Mouse (Mus musculus) granulocyte monocyte progenitor cell, adult 5-6 weeks (primary cell): ENCODE results near the gene Cyth1. TPM values are rescaled to one million over a fixed set of nuclear protein-coding genes. Genes with fewer than 3 reads are reported as not detected.
A peak's percentile ranks its signal among the peaks of the same experiment; 100 is the strongest.

Experiments used
- ATAC-seq: replicated peaks from 2 replicates; pipeline ENCODE4 v1.8.0; 2016; ENCODE audit warnings: mild to moderate bottlenecking, moderate TSS enrichment, inconsistent platforms; ENCODE audit not compliant: poor library complexity, severe bottlenecking
- total RNA-seq, 2 experiments: library from RNA; stranded (forward) in 1 of 2; stranded (reverse) in 1 of 2; fragments of 200-712, 200-1000 nt in 1 of 2; fragments of >200 nt in 1 of 2; fragmentation: Nextera tagmentation in 1 of 2; gene quantifications; 2 replicates each; pipeline ENCODE4 v1.2.3; 2014 to 2017

Gene Cyth1
- total RNA-seq, 2 experiments from 2014 or later, result 24.9 to 38.6 TPM

DNA sequence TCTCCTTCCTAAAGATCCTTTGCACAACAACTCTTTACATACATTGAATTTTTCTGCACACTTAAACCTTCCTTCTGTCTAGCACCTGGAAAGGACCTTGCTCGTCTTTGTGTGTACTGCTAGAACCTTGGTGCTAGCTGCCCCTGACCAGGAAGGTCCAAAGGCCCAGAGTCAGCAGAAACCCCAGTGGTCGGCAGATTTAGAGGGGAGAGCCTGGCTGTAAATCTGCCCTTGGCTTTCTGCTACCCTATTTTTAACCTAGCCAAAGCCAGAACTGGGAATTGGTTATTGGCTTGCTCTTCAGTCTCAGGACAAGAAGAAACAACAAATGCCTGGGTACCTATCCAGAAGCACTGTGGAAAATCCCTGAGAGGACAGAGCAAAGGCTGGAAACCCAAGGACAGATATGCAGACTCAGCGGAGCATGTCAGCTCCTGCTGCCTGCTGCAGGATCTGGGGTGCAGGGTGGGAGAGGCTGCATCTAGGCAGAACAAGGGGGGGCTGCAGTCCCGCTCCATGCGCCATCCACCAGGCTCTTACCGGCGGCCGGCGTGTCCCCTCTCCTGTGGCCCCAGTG is 46.5 kb downstream of the Cyth1 start:
- ATAC-seq, result no peak

DNA sequence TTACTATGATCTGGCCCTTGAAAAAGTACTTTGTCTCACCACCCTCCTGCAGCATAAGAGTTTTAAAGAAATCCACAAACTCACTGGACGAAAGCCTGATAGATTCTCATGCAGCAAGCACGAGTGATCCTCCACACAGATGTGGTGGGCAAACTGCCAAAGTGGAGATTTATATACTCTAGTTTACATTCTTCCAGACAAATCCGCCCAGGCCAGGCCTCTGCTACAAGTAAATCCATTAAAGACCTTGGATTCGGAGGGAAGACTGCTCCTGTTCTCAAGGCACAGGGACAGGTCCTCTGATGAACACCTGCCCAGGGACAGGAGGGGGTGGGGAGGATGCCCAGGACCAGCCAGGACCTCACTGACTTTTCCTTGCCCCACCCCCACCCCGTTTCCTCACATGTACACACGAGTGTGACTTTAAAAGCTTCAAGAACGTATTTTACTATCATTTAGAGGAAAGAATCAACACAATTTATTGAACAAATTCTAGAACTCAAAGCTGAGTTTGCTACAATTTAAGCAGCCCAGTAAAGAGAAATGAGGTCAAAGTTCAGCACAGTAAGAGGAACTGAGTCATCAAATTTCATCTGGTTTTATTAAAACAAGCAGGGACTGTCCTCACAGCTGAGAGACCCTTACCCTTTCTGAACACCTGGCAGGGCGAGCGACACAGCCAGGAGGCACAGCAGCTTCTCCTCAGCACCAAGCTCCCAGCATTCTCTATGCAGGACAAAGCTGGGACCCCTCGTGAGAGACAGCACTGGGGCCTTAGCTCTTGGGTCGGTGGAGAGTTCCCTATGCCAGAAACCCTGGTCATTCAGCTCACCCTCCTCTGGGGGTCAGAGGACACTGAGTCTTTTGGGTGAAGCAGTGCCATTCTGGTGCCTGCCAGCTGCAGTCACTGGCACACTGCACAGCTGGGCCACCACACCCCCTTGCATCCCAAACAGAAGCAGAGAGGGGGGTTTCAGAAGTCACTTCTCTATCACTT is 47.3 kb downstream of the Cyth1 start:
- ATAC-seq, result 0 out of 2 replicates have a peak, but pooled peaks have one; percentile 15

DNA sequence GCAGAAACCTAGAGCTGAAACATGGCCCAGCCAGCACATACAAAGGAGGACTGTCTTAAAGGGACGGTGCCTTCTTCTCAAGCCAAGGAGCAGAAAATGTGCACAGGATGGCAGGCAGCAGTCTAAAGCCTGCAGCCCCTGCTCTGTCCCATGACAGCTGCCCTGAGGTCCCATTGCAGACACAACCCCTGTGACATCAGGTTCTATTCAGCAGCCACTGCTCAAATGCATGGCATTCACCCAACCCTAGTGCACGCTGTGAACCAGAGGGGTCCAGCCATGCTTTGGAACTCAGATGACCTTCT is 50.1 kb downstream of the Cyth1 start:
- ATAC-seq, result no peak

DNA sequence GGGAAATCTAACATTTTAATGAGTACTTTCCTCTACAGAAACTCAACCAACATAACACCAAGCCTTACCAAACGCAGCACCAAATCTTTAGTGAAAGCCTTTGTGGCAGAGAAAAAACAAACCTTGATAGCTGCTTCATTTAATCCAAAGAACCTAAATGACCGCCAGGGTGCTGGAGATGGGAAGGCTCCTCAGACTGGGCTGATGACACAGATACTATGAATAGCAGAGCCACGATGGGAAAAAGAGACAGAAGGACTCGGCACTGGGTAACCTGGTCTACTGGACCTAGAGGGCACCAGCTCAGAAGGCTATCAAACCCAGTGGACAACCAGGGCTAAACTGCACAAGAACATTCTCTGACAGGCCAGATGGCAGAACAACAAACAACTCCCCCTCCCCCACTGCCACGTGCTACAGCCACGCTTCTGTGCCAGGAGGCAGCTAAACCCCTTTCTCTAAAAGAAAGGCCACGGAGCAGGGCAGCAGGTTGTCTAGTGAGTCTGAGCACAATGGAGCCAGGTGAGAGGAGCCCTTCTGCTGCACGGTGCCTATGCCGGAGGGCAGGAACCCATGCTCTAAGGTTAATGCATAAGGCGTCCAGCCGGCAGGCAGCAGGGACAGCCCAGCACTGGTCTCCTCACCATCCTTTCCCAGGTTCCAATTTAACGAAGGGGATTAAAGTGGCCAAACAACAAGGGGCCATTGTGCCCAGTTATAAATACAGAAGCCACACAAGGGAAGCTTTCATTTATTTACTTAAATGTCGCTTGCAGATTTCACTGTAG is 50.7 kb downstream of the Cyth1 start:
- no peak for ATAC-seq

DNA sequence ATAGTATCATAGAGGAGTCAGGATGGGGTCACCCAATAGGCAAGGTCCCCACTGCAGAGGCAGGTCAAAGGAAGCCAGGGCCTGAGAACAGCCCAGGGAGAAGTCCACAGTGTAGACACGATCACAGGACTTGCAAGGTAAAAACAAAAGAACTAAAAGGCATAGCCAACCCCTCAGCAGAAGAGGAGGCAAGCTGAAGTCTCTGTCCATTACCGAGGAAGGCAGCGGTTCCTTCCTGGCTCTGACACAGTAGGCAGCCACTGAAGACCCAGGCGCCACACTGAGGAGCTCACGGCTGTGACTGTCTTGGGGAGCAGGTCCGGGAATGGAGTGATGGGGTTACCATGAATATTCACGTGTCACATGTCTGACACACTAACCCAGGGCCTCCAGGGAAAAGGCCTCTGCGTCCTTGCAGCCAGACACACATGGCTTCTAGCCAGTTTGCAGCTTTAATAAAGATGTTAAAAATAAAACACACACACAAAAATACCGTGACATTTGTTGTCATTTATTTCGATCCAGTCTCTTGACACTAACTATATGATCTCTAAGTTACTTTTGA is 51.5 kb downstream of the Cyth1 start:
- no peak for ATAC-seq

DNA sequence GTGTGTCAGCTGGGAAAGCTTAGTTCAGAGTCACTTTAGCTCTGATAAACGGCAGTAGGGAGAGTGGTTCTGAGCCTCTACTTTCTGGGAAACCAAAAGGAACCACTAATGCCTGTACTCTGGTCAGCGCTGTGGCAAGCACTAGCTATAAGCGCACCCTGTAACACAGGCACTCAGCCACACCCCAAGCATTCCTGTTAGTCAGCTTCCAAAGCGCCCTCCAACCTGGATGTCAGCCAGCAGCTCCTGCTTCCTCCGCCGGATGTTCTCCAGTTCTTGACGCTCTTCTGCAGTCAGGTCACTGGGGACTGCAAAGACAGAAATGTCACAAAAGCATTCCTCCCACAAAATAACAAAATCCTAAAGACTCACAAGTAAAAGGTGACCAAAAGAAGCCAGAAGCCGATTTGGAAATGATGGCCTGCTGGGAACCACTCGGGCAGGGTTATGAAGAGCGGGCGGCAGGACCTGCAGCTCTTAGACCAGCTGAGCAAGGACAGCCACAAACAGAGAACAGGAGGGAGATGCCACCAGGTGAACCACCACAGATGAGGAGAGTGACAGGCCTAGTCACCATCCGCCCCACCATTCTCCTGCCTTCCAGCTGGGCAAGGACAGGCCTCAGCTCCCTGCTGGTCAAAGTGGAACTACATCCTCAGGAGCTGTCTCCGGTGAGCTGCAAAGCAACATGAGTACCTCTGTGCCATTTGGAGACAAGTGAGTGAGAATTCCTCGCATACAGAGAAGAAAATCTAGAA is 54.8 kb downstream of the Cyth1 start:
- no peak for ATAC-seq

DNA sequence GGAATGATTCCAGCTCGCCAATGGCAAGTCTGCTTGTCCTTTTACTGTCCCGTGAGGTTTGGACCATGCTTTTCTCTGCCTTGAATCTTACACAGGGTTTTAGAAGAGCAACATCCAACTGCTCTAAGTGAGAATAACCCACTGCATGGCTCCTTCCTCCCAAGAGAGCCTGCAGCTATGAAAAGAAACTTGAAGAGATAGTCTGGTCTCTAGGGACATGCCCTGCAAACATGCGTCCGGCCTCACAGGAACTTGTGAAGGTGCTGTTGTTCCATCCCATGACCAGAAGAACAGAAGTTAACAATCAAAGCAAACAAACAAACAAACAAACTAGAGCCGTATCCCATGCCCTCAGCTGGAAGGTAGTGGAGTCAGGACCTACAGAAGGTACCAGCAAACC is 55.4 kb downstream of the Cyth1 start:
- no peak for ATAC-seq

DNA sequence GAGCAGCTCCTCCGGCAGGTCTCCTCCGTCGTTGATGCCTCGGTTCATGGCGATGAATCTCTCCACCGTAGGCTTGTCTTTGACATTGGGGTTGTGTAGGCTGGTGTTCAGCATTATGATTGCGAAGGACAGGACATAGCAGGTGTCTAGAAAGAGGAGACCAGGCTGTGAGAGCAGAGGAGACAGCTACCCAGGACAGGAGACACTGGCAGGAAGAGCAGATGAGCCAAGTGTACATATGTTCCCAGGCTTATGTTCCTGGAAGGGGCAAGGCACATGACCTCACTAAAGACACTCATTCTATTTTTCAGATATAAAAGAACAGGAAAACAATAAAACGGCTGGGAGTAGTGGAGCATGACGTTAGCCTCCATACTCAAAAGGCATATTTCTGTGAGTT is 65.6 kb downstream of the Cyth1 start:
- ATAC-seq, result no peak

DNA sequence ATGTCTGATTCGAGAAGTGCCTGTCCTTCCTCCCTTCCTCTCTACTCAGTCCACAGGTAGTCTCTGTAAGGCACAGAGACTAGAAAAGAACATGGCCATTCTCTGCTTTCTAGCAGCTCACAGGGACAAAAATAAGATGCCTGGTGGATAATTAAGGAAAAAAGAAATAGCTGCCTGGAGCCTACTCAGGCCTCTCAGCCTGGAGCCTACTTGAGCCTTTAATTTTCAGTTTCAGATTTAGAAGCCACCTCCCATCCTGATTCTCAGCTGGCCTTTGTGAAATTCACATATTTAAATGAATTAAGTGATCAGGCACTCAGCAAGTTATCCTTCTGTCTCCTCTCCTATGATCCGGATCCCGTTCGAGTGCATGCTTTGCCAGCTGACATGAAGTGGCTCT is 66.0 kb downstream of the Cyth1 start:
- ATAC-seq, result no peak

DNA sequence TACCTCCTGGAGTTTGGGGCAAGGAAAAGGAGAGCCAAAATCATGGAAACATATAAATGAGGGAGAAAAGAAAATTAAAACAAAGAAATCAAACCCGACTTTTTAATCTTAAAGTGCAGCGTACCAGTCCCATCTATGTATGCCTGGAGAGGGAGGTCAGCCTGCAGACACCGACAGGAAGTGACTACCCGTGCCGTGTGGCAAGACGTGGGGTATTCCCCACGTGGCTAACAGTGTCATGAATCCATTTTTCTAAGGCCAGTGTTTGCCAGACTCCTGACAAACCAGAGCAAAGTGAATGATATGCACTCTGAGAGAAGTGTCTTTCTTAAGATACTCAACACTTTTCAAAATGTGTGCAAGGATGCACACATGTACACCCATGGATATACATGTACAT is 68.2 kb downstream of the Cyth1 start:
- peak; percentile 63 for ATAC-seq

DNA sequence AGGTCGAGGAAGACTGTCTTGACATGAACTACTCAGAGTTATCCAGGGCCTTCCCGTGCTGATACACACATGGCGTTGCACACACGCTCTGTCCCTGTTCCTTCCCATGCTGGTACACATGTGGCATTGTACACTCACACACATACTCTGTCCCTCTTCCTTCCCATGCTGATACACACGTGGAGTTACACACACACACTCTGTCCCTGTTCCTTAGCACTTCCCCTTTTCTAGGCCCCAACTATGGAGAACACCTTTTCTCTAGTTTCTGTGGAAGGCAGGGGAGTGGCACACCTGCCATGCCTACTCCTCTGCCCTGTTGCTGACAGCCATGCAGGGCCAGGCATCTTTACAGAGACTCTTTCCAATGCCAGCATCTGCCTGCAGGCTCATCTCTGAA is 70.2 kb downstream of the Cyth1 start:
- ATAC-seq, result peak; percentile 43

DNA sequence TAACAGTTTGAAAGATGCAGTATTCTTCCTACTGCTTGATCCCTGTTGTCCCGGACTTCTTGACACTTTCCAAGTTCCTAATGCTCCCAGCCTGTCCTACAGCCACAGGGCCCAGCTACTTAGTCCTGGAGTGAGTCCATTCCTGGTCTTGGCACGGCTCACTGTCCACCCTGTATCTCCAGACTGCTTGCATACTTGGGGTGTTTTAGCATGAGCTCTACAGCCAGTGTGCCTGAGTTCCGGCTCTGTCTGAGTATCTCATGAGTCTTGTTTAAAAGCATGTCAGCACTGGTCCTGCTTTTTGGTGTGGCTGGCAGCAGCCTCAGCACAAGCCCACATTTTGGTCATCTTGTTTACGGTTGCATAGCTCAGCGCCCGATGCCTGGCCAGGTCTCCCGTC is 73.6 kb downstream of the Cyth1 start:
- no peak for ATAC-seq

DNA sequence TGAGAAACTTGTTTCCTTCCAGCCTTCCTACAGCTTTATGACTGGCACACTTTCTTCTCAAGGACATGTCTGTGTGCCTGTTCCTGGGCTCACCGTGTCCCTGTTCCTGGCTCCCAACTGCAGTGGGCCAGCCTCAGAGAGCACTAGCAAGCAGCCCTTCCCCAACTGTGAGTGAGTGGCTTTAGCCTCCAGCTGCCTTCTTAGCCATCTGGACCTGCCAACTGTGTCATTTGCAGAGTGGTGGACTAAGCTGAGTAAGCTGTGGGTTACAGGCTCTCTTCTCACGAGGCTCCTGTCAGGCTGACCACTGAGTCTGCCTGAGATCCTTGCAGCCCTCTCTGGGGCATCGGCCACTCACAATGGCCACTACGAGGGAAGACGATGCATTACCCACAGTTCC is 75.6 kb downstream of the Cyth1 start:
- ATAC-seq, result no peak

DNA sequence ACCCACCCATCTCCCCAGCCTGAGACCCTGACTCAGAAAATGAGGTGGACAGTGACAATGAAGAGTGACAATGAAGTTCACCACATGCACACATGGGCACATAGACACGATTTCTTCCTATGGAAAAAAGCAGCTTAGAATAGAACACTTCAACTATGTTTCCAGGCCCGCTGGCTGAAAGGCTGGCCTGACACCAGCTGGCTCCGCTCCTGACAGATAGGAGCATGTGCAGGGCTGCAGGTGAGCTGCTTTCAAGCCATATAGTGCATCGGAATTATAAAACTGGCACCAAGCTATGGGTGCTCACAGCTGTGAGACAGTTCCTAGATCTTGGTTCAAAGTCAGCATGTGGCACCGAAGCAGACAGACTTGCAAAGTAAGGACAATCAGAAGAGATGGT is 78.1 kb downstream of the Cyth1 start:
- ATAC-seq, result no peak

DNA sequence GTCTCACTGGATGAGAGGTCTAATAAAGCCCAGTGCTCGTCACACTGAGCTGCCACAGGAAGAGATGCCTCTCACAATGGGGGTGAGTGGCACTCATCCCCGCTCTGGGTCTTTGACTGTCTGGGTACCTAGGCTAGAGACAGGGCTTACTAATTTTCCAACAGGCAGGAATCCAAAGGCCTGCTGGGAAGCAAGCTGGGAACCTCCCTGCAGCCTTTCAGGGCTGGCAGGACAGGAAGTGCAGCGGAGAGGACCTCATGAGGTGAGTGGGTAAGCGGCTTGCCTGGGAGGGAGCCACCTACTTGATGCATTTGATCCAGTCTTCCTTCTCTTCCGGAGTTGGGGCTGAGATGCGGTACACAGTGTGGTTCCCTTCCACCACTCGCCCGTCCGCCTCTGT is 79.7 kb downstream of the Cyth1 start:
- ATAC-seq, result no peak

DNA sequence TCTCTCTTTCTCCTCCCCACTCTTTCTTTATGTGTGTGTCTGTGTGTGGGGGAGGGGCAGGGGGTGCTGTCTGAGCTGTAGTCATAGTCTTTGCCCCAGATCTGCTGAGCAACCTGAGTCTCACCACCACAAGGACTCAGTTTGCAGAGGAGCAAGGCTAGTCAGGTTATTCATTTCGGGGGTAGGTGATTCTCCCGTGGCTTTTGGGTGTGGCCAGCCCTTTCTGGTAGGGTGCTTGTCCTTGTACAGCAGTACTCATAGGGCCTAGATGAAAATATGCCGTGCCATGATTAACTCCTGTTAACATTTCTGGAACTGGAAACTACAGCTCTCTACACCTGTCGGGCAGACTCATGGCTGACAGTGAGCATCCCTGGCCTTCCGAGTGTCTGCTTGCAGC is 81.8 kb downstream of the Cyth1 start:
- no peak for ATAC-seq

DNA sequence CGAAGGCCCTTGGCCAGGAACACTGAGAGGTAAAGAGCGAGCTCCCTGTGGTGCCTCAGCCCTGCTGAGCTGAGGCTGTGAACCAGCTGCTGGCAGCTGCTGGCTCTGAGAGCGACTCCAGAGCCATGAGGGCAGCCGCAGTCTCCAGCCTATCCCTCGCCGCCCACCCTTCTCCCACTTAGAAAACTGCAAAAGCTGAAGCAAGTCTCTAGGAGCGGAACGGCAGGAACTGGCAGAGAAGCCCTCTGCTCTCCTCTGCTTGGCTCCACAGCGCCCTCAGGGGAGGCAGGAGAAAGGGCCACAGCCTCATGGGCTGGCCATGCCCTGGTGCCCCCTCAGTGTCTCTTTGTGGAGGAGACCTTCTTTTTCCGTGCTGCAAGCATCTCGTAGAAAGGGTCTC is 82.7 kb downstream of the Cyth1 start:
- no peak for ATAC-seq

DNA sequence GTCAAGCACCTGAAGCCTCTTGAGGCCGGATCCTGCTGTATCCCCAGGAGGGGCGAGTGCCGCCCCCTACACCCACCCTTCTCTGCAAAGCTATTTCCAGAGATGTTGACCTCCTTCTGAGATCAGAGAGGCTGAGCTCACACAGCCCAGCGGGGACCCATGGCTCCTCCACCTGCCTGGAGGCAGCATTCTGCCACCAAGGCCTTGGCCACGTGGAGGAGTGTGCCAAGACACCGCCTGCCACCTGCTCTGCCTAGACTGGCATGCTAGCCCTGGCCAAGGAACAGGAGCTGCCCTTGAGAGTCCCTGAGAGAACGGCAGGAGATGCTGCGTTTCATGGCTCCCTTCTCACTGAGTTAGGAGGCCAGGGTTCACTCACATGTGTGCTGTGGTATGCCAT is 83.8 kb downstream of the Cyth1 start:
- no peak for ATAC-seq

DNA sequence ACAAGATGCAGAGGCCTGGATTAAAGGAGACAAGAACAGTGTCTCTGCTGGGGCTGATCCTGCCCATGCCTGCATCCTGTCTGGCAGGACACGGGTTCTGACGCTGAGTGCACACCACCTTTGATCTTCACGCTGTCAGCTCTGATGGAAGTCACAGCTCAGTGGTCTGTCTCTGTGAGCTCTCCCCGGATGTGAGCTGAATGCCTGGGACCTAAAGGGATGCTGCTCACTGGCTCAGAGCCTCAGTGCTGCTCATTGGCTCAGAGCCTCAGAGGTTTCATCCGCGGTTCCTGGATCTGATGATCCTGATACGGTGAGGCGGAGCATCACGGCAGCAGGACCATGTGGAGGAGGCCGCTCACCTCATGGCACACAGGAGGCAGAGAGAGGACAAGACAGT is 86.1 kb downstream of the Cyth1 start:
- ATAC-seq, result no peak

DNA sequence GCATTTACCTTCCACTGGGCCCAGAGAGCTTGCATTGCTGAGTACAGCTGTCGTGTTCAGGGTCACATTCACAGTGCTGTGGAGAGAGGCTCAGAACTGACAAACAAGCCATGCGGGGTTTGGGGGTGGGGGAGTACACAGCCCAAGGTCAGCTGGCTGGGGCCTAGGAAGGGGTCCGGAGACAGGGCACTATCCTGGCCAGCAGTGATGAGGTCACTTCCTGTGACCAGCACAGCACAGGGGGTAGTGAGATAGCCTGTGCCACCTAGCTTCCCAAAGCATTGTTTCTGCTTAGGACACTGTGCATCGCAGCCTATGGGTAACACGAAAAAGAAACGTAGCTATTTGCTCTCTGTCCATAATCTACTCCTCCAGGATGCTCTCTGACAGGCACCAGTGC is 87.2 kb downstream of the Cyth1 start:
- no peak for ATAC-seq
